Mouse (Mus musculus): ENCODE data around the gene Higd2a.

Higd2a gene

GRCm38 (mm10) chr13:54589996-54590951 lies at the start of gene Higd2a, which contains the start of gene Nop16:
TSS of gene Higd2a (plus strand) at chr13:54590207.
TSS of gene Nop16 (minus strand) at chr13:54590090.
- DNase-seq = peak; percentile 97

DNA sequence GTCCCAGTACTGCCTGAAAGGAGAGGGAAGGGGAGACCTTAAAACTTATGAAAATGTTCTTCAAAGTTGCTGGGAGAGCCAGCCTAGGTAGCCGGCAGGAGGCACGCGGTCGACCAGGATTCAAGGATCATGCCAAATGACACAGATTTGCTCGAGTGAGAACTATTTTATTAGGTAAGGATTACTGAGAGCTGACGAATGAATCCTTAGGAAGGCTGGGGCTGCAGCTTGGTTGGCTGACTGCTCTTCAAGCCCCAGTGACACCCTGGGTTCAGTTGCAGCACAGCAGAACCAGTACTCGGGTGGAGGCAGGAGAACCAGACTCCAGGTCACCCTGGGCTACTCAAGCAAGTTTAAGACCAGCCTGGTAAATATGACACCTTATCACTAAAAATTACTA lies 42.0 kb upstream of the Higd2a start:
- no peak for DNase-seq

- DNase-seq = no peak
Measured at GRCm38 (mm10) chr13:54556176-54556575, 33.8 kb upstream of the Higd2a start.

GRCm38 (mm10) chr13:54556796-54557195 lies 33.2 kb upstream of the Higd2a start:
- no peak for DNase-seq

DNA sequence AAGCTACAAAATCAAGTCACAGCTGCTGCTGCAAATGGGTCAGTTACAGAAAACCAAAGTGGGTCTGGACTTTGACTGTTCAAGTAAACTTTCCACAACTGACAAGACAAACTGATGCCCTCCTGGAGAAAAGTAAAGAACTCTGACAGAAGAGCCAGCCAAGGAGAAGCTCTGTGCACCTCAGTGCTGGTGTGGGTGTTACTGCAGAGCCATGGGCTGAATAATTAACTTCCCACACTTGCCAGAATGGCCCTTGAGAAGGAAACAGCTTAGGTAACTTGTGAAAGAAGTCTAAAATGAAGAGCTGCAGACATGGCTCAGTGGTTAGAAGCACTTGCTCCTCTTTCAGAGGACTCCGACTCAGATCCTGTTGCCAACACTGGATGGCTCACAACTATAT lies 32.4 kb upstream of the Higd2a start:
- no peak for DNase-seq

- no peak for DNase-seq
Measured at GRCm38 (mm10) chr13:54559656-54560055, 30.4 kb upstream of the Higd2a start.

- no peak for DNase-seq
Measured at GRCm38 (mm10) chr13:54560608-54561007, 29.4 kb upstream of the Higd2a start.

DNA sequence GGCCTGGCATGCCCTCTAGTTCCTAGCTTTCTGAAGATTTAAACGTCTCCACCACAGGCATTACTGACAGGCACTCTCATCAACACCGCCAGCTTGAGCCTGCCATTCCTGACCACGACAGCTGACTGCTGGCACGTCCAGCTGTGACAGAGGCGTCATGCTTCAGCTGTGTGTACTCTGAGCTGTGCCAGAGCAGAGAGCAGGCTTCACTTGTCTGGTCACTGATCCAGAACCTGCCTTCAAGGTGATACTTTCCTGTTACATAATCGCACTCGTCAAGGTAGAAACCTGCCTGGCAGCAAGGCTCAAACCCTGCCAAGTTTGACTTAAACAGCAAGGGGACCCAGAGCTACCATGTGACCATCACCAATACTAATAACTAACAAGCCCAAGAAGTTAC lies 27.4 kb upstream of the Higd2a start:
- no peak for DNase-seq

DNA sequence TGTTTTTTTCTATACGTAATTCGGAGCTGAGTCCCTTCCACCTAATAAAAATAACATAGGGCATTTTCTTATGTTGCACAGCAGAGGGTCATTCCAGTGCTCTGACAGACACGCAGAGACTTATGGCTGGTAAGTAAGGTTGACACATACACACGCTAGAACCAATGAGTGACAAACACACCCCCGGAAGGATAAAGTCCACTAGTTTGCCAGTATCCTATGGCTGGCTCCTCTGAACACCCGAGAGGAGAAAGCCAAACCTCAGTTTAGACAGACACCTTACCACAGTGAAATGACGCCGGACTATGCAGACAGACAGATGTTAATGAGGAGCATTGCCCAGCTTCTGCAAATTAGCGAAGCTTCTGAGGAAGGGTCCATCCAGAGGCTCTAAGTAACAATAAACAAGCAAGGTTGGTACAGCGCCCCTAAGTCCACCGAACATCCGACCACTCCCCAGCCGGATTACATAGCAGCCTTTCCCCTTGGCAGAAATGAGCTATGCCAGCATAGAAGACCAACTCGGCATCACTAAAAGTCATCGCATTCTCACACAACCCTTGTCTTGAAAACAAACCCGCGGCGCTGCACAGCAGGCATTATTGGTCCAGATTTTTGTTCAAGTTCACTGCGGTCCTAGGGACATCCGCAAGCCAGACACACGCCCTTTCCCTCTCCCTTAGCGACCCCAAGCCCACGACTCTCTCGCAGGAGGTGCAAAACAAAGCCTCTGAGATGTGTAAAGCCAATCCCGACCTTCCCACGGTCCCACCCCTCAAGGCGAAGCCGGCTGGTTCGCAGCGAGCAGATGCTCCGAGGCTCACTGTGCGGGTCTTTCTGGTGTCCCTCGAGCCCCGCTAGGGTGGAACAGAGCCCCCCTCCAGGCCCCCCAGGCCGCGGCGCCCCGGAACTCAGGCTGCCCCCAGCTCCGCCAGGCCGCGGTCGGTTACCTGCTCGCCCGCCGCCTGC lies 25.5 kb upstream of the Higd2a start:
- DNase-seq = peak; percentile 27

DNA sequence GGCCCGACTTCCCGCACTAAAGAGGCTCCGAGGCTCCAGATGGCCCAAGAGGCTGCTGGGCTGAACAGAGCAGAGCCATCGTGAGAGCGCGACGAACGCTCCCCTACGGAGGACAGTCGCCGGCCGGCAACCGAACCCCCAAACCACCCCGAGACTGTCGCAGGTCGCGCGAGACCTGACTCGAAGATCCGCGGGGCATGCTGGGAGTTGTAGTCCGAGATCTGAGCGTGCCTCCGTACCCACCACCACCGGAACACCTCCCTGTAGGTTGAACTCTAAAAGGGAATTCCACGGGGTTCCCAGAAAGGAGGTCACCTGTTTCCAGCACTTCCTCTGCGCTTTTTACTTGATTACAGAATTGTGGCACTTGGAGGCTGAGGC lies 24.8 kb upstream of the Higd2a start, which contains the start of gene 4833439L19Rik:
TSS of gene 4833439L19Rik (minus strand) at position 235 of the 381 bp plus-strand sequence.
- DNase-seq = peak; percentile 94

- peak; percentile 67 for DNase-seq
Measured at GRCm38 (mm10) chr13:54565594-54566345, 24.2 kb upstream of the Higd2a start.

- DNase-seq = peak; percentile 43
Measured at GRCm38 (mm10) chr13:54568380-54568779, 21.6 kb upstream of the Higd2a start.

- peak; percentile 41 for DNase-seq
Measured at GRCm38 (mm10) chr13:54569282-54569681, 20.7 kb upstream of the Higd2a start.

DNA sequence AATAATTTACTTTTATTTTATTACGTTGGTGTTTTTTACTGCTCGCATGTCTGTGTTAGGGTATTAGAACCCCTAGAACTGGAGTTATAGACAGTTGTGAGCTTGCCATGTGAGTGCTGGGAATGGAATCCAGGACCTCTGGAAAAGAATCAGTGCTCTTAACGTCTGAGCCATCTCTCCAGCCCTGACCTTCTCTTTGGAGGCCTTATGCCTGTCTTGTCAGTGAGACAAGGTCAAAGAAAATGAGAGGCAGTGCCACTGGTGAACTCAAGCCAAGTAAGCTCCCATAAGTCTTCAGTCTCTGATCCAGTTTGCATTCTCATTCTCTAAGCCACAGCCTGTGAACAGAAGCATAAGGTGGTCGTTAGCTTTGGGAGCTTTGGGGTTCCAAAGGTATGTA lies 19.3 kb upstream of the Higd2a start:
- DNase-seq = no peak

DNA sequence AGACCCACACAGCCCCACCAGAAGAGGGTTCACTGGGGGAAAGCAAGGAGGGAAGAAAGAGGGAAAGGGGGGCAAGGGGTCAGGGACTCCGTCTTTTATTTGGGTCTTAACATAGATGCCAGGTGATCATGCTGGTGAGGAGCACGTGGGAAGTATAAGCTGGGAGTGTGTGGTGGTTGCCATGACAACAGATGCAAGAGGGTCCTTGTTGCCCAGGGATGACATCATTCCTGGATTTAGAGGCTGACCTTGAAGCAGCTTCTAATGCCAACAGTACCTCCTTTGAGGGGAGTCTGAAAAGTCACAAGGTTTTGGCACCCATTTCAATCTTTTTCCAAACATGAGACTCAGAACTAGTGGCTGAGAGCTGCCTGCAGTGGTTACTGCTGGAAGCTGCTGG lies 18.4 kb upstream of the Higd2a start:
- DNase-seq = no peak

DNA sequence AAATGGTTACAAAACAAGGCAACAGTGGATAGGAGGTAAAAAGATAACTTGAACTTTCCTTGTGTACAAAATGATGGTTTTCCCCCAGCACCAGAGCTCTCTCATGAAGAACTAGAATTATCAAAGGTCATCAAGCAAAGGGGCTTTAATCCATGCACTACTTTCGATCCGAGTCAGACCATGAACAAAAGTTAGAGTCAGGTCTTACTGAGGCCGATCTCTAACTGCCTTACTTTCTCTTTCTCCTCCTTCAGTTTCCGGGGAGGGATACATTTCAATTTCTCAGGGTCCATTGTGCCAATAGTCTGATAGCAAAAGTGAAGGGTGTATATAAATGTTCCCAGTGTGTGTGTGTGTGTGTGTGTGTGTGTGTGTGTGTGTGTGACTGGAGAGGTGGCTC lies 17.4 kb upstream of the Higd2a start:
- DNase-seq = no peak

DNA sequence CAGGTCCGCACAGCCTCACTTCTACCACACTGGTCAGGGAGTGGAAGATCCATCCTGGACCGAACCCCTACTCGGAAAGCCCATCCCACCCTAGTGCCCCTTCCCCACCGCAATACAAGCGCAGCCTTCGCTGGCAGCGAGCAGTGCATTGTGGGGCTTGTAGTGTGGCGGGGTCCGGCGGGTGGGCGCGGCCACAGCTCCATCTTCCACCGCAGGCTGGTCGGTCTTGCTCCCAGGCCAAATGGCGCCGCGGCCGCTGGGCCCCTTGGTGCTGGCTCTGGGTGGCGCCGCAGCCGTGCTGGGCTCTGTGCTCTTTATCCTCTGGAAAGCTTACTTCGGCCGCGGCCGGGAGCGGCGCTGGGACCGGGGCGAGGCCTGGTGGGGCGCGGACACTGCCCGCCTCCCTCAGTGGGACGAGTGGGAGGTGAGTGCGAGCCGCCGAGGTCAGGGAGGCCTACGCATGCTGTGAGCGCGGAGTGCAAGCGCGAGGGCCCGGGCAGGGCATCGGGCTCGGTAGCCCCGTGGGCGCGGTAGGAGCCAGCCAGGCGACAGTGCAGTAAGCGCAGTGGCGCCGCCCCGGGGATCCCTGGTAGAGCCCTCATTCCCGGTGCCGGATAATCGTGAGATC lies 15.0 kb upstream of the Higd2a start, which contains the start of gene Arl10:
TSS of gene Arl10 (plus strand) at position 162 of the 628 bp plus-strand sequence.
- DNase-seq = peak; percentile 71

GRCm38 (mm10) chr13:54575489-54575888 lies 14.5 kb upstream of the Higd2a start:
- DNase-seq = no peak

DNA sequence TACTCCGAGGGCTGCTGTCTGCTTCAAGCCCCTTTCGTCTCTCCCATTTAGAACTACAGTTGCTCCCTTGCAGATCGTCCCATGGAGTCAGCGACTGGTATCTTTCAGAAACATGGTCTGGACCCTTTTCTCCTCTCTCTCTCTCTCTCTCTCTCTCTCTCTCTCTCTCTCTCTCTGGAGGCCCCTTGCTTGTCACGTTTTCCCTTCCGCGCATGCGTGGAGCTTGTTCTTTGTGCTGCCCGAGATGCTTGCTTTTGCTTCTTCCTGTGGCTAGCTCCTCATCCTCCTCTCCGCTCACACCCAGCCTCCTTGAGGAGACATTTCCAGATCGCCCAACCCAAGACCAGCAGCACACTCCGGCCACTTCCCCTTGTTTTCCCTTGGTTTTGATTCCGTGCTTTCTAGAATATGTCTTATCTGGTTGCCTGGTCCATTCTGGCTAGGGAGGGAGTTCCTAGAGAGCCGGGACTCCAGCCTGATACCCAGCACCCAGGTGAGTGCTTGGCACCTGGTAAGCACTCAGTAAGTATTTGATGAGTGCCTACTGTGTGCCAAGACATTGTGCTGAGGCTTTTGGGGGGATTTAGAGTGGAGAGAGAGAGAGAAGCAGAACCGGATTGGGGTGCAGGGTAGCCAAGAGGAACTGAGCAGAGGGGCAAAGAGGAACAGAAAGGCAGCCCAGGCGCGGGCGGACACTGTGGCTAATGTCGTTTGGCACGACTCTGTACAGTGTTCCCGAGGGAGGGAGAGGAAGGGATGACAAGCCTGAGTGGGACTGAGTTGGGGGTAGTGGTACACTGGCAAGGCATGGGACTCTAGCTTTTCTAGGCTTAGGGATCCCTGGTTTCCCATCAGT lies 12.1 kb upstream of the Higd2a start:
- peak; percentile 15 for DNase-seq

GRCm38 (mm10) chr13:54581385-54581784 lies 8.6 kb upstream of the Higd2a start:
- DNase-seq = no peak

DNA sequence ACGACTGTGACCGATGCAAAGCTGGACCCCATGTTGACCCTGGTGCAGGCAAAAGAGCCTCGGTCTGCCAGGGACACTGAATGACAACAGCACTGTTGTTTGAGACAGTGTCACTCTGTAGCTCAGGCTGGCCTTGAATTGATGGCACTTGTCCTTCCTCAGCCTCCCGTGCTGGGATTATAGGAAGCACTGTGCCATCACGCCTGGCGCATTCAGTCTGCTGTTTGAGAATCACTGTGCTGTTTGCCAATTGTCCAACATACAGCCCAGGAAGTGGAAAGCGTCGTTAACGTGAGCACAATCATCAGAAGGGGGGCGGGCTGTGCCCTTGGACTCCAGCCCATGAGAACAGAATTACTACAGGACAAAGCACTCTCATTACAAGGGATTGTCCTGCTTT lies 7.9 kb upstream of the Higd2a start:
- no peak for DNase-seq
